Mouse (Mus musculus) T-helper 1 cell (primary cell): ENCODE results near the gene Mzf1.

Experiments
- in situ Hi-C: fragments of 300-600 bp; cut with MboI, MseI; formaldehyde crosslinking; loops from one replicate; pipeline ENCODE4 v1.15.1; 2025; ENCODE audit warnings: high pct_unique_total_duplicates

Gene Mzf1

DNA sequence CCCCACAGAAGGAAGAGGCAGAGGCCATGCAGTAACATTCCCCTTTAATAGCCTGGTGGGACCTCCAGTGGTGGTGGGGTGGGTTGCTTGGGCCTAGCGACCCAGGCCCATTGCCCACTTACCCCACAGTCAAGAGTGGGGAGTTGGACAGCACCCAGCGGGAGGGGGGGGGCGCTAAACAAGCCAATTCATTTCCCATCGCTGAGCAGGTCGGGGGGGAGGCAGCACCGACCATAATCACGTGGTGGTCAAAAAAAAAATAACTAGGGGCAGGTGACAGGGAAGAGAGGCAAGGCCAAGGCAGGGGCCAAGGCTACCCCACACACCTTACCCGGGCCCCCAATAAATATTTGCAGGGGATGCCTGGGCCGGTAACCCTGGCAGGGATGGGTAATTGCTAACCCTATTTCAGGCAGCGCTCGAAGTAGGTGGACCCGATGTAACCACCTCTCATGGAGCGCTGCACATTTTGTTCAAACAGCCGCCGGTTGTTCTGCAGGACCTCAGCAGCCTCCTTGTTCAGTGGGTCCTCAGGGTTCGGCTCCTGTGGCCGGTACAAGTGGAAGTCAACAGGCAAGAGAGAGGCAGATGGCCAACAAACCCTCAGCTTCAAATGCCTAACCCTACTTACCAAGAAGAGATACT, 19.2 kb downstream of the Mzf1 start:
- in situ Hi-C loops: no loop called here

- in situ Hi-C loops: no loop called here
These were observed 20.2 kb downstream of the Mzf1 start, which contains the start of gene Chmp2a for GRCm38 (mm10) chr7:13034148-13034977. Gene Chmp2a, minus strand, starts transcription at chr7:13034807.

- in situ Hi-C loops: no loop called here
These were observed 21.0 kb downstream of the Mzf1 start for GRCm38 (mm10) chr7:13033451-13034147.

- in situ Hi-C loops: no loop called here
These were observed 22.0 kb downstream of the Mzf1 start for GRCm38 (mm10) chr7:13032541-13032940.

GRCm38 (mm10) chr7:13031983-13032382, 22.6 kb downstream of the Mzf1 start:
- in situ Hi-C loops: no loop called here

DNA sequence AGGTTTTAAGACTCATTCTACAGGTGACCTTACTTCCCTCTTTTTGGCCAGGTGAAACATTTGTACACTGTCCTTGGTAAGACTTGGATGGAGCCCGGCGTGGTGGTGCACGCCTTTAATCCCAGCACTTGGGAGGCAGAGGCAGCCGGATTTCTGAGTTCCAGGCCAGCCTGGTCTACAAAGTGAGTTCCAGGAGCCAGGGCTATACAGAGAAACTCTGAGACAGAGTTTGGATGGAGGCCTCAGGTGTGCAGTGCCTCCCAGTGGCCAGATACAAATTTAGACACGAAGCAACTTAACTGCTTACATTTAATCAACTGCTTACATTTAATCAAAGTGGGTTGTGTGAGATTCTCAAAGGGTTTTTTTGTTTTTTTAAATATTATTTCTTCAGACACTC, 23.5 kb downstream of the Mzf1 start:
- in situ Hi-C loops: no loop called here

GRCm38 (mm10) chr7:13028986-13029385, 25.6 kb downstream of the Mzf1 start:
- in situ Hi-C loops: no loop called here

DNA sequence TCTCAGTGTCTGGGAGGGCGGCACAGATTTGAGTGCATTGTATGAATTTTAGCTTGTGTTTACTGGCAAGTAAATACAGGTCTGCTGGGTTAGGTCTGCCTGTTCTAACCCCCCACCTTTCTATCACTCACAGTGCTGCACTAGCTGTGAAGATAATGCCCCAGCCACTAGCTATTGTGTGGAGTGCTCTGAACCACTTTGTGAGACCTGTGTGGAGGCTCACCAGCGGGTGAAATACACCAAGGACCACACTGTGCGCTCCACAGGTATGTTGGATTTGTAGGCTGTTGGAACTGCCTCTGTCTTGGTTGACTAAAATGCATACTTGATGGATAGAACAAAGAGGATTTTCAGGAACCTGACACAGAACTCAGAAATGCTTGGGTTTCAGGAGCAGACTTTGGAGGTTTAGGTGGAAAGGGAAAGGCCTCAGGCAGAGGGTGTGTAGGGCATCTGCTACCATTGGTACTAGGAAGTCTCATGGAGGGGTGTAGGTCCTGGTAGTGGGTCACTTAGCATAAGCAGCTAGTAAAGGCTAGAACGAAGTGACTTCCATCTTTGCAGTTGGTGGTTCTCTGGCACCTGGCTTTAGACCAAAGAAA, 29.0 kb downstream of the Mzf1 start:
- in situ Hi-C loops: no loop called here

DNA sequence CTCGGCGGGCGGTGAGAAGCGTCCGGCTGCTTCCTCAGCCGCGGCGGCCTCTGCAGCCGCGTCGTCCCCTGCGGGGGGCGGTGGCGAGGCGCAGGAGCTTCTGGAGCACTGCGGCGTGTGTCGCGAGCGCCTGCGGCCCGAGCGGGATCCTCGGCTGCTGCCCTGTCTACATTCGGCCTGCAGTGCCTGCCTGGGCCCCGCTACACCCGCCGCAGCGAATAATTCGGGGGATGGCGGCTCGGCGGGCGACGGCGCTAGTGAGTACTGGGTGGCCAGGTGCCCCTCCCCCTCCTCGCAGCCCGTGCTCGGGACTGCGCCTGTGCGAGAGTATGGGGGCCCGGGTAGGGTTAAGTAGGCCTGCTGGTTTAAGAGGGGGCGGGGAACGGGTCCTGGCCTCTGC, 29.8 kb downstream of the Mzf1 start:
- in situ Hi-C loops: no loop called here

DNA sequence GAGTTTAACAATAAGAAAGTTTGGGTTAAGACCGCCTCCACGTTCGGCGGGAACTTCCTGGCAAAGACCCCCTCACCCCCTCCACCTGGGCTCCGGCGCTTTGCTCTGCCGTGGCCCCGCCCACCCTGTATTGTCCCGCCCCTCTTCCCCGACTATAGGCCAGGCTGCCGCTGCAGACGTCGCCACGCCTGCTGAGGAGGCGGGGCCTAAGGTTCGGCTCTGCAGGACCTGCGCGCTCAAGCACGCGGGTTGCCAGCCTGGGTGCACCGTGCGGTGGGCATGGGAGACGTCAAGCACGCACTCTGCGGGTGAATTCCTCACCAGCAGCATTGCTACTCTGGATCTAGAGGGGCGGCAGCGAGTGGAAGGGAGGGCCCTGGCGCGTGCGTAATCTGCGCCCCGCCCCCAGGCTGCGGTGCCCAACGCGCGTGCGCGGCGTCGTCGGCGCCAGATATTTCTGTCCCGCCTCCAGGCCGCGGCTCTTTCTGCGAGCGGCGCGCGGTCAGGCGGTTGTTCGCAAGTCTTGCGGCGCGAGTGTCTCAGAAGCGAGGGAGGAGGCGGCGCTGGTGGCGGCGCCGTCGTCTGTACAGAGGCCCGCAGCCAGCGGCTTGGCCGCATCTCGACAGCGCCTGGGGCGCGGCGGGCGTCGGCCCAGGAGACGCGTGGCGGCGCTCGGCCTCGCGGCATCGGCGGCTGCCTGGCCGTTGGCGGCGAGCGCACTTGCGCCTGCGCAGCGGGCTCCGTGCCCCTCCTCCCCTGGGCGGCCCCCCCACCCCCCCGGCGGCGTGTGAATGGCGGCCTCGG, 30.4 kb downstream of the Mzf1 start:
- in situ Hi-C loops: no loop called here

GRCm38 (mm10) chr7:13022773-13023535, 31.6 kb downstream of the Mzf1 start:
- in situ Hi-C loops: no loop called here

DNA sequence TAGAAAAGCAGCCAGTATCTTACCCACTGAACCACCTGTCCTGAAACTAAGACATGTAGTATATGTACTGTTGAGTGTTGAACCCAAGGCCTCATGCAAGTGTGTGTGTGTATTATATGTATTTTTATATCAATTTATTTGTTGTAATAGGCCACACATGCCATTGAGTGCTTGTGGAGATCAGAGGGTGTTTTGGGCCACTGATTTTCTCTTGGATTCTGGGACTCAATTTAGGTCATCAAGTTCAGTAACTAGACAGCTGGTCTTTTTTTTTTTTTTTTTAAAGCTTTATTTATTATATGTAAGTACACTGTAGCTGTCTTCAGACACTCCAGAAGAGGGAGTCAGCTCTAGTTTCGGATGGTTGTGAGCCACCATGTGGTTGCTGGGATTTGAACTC, 39.3 kb downstream of the Mzf1 start:
- in situ Hi-C loops: no loop called here

GRCm38 (mm10) chr7:13014275-13014839, 40.2 kb downstream of the Mzf1 start:
- in situ Hi-C loops: no loop called here

- in situ Hi-C loops: no loop called here
These were observed 40.9 kb downstream of the Mzf1 start for GRCm38 (mm10) chr7:13013671-13014070.

DNA sequence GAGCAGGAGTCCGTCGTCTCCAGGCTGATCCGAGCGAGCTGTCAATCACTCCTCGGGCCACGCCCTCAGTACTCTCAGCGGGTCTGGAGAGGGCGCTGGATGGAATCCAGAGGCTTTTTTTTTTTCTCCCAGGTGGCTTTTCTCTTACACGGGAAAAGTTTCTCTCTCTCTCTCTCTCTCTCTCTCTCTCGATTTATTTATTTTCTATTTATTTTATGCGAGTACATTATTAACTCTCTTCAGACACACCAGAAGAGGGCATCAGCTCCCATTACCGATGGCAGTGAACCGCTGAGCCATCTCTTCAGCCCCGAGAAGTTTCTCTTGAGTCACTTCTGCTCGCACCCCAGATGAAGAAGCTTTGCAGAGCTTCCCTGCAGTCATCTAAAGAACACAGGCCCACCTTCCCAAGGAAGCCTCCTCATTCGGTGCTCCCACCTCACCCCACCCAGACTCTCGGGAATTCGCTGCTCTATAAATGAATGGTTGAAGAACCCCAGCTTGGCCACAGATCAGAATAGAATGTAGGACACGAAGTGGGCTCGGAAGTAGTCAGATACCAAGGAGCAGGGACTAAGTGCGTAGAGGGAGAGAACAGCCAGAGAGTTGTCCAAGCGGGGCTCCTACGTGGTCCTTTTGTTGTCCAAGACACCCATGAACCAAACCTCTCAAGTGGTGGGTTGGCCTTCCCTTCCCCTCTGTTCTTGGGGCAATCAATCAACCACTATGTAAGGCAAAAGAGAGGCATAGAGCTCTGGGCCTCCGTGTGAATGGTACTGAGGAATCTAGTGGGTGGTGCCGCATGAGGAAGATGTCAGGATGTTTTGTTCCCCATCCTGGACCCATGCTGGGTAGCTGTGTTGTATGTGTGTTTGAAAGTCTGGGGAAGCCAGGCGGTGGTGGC, 44.3 kb downstream of the Mzf1 start, which contains the start of gene Zbtb45:
TSS of gene Zbtb45 (minus strand) at position 30 of the 904 bp plus-strand sequence.
- in situ Hi-C loops: no loop called here

DNA sequence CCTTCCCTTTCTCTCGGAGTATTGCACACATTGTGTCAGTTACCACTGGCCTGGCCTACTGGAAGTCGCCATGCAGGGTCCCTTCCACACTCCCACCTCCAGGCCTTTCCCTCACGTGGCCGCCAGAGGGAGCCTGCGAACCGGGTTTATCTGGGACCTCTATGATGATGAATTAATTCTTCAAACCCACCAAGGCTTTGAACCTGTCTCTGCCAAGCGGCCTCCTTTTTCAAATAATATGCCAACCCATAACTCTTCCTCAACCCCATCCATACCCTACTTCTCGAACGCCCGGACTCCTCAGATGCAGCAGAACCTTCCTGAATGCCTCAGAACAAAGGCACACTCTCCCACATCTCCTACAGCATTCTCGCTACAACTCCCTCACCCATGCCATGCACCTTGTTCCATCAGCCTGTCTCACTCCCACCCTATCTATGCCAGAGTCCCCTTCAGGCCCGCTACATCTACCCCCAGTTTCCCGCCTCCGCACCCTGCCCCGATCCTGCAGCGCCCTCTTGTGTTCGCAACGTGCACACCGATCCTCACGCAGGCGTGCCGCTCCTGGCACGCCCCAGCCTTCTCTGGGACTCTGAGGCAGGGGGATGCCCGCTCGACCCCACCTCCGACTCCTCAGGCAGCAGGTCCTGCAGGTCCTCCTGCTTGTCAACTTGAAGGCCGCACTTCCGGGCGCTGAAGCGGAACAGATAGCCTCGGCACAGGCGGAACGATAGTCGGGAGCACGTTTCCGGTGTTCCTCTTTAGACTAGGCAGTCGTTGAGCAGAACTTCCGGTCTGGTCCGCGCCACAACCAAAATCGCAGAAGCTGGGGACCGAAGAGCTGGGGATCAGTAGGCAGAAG, 45.2 kb downstream of the Mzf1 start:
- in situ Hi-C loops: loop anchor here (5.0 kb wide), 1 partner anchor 33 kb away; no protein-coding TSS in a partner anchor

DNA sequence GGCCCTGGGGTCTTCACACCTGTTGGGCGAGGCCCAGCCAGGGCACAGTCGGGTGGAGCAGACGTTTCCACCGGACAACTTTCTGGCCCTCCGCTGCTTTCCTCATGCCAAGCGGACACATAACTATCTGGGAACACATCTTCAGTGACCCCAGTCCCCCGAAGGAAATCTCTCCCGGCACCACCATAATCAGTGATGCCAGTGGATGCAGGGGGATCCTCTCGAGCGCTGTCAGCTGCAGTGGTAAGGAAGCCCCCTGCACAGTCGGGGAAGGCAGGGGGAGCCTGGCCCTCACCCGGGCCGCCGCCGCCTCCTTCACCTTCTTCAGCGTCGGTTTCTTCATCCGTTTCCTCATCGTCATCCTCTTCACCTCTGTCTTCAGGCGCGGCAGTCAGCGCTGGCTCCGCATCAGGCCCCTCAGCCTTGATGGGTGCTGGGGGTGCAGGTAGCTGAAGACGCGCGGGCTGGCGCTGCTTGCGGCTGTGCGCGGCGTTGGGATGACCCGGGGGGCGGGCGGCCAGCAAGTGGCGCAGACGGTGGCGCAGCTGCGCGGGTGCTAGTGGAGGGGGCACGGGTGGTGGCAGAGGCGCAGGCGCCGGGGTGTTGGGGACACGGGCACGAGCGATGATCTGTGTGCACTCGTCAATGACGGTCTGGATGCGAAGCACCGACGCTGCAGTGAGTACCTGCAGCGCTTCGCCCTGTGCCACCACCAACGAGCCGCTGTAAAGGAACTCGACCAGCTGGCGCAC, 47.0 kb downstream of the Mzf1 start:
- in situ Hi-C loops: loop anchor here (5.0 kb wide), 1 partner anchor 35 kb away; no protein-coding TSS in a partner anchor
